Mouse (Mus musculus) neural tube, embryonic 14.5 days (tissue): Measurements from ENCODE around the gene Dlg1. TPM values are rescaled to one million over a fixed set of nuclear protein-coding genes. Genes with fewer than 3 reads are reported as not detected.

ENCODE experiments used
- ATAC-seq: fragments of 200-750 bp; cut with Nextera tagmentation; 2 replicates; pipeline ENCODE4 v1.8.0; 2017; ENCODE audit warnings: low read depth, mild to moderate bottlenecking, moderate TSS enrichment, moderate library complexity
- H3K27ac ChIP-seq: fragments of 300-500 bp; sonication (generic); 2 replicates; pipeline ENCODE4 v1.5.1; 2014; ENCODE audit warnings: low read depth, mild to moderate bottlenecking, control low read depth, low read length, moderate library complexity, mixed read lengths
- H3K27me3 ChIP-seq: fragments of 300-500 bp; sonication (generic); 2 replicates; pipeline ENCODE4 v1.6.1; 2014; ENCODE audit warnings: low read length; ENCODE audit not compliant: control insufficient read depth, insufficient read depth
- H3K36me3 ChIP-seq: fragments of 300-500 bp; sonication (generic); 2 replicates; pipeline ENCODE4 v1.6.1; 2014; ENCODE audit warnings: low read length, mixed read lengths; ENCODE audit not compliant: control insufficient read depth, insufficient read depth
- H3K4me1 ChIP-seq: fragments of 300-500 bp; sonication (generic); 2 replicates; pipeline ENCODE4 v1.6.1; 2014; ENCODE audit warnings: low read length; ENCODE audit not compliant: control insufficient read depth, insufficient read depth
- H3K4me2 ChIP-seq: fragments of 300-500 bp; sonication (generic); 2 replicates; pipeline ENCODE4 v1.6.1; 2014; ENCODE audit warnings: mild to moderate bottlenecking, low read depth, low read length, control low read depth
- H3K4me3 ChIP-seq: fragments of 300-500 bp; sonication (generic); 2 replicates; pipeline ENCODE4 v1.5.1; 2014; ENCODE audit warnings: low read depth, low read length, control low read depth, mixed read lengths
- H3K9ac ChIP-seq: fragments of 300-500 bp; sonication (generic); replicated peaks from 2 replicates; pipeline ENCODE4 v1.6.1; 2014; ENCODE audit warnings: low read depth, mild to moderate bottlenecking, control low read depth, low read length, mixed read lengths
- H3K9me3 ChIP-seq: fragments of 300-500 bp; sonication (generic); 2 replicates; pipeline ENCODE4 v1.6.1; 2016; ENCODE audit warnings: low read length; ENCODE audit not compliant: control insufficient read depth
- WGBS: fragments of 180-500 bp; shearing (Covaris S2); extraction: QIAGEN DNeasy Blood & Tissue Kit; methylation state at CpG from one replicate; pipeline ENCODE4 v1.1.7; 2014; 5-methylcytosine and 5-hydroxymethylcytosine counted together
- polyA plus RNA-seq: library from polyadenylated mRNA; unstranded; fragments of >200 nt; fragmentation: Nextera tagmentation; extraction: Ambion mirVana; gene quantifications from 2 replicates; pipeline ENCODE4 v1.2.1, GENCODE M21; 2014

The Dlg1 gene
- polyA plus RNA-seq, 1 experiment from 2014 or later, result 16.7 TPM

DNA sequence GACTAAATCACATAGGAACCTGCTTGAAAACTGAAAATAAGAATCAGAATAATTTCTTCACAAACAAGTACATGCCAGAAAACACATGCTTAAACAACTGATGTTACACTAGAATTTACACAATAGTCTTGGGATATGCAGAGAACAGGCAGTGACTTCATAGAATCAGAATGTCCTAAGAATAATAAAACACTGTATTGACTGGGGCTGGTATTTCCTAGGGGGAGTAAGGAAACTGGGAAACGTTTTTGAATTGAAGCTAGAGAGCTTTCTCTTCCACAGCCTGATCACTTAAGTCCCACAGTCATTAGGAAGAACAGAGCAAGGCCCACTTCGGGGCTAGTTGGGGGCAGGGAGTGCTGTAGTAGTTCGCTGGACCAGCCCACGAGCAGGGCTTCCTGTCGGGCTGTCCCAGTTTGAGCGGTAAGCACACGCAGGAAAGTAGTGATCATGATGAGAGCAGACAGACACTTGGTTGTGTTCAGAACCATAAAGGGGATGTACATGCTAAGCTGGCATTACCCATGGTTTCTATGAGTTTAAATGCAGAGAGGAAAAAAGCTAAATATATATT, 170.9 kb downstream of the Dlg1 start:
- no peak overlapping the region for H3K9ac ChIP-seq
- no peak overlapping the region for H3K27ac ChIP-seq
- ATAC-seq, result no peak
- no peaks in the 10 kb centered on the region for H3K27me3 ChIP-seq
- H3K4me1 ChIP-seq, result no peaks in the 10 kb centered on the region
- 63% methylated on average over 7 of the region's 7 CpGs for WGBS
- 0 out of 2 replicates have a peak, but pooled peaks cover 4% of the 10 kb centered on the region for H3K36me3 ChIP-seq
- H3K4me2 ChIP-seq, result no peak overlapping the region
- no peak overlapping the region for H3K4me3 ChIP-seq
- no peaks in the 10 kb centered on the region for H3K9me3 ChIP-seq

DNA sequence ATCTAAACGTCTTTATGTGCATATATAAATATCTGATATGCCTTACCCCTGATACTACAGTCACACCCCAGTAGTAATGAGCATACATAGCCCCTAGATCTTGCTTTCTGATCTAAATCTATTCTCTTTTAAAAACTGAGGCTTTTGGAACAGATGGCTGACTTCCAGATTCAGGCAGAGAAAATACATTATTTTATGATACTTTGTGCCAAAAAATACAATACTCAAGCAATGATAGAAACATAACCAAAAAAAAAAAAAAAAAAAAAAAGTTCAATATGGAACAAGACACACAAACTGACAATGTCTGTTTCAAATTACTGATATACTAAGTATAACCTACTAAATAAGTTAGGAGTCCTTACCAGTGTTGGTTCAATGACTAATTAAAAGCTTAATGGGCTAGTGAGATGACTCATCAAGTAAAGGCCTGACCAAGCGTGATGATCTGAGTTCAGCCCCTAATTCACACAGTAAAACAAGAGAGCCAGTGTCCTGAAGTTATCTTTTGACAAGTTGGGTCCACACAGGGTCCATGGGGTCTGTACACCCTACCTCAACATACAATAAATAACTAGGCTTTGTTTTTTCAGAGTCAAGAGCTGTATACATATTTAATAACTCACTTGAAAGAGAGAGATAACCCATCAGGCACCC, 171.5 kb downstream of the Dlg1 start:
- Histone ChIP-seq H3K4me2 (no peak overlapping the region), H3K9ac (no peak overlapping the region), H3K36me3 (0 out of 2 replicates have a peak, but pooled peaks cover 4% of the 10 kb centered on the region), H3K4me1 (no peaks in the 10 kb centered on the region), H3K27me3 (no peaks in the 10 kb centered on the region), H3K4me3 (no peak overlapping the region), H3K27ac (no peak overlapping the region), H3K9me3 (no peaks in the 10 kb centered on the region)
- 80% methylated on average over 2 of the region's 2 CpGs for WGBS
- no peak for ATAC-seq

DNA sequence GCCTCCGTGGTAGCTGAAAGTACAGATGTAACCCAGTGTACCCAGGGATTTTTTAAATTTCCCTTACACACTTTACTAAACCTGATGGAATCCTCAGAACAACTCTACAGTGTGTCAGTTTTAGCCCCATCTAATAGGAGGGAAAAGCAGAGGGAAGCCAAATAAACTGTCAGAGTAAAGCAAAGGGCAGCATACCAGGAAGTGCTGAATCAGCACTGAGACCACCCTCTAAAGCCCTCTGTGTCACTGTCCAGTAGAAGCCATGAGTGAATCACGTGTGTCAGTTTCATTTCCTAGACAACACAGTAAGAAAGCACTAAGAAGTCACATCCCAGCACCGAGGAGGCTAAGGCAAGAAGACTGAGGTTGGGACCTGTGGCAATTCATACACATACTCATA, 174.1 kb downstream of the Dlg1 start:
- H3K27me3 ChIP-seq, result no peaks in the 10 kb centered on the region
- 0 out of 2 replicates have a peak, but pooled peaks cover 7% of the 10 kb centered on the region for H3K36me3 ChIP-seq
- H3K4me3 ChIP-seq, result no peak overlapping the region
- H3K27ac ChIP-seq, result no peak overlapping the region
- no peak overlapping the region for H3K4me2 ChIP-seq
- H3K9ac ChIP-seq, result no peak overlapping the region
- H3K4me1 ChIP-seq, result no peaks in the 10 kb centered on the region
- ATAC-seq, result no peak
- H3K9me3 ChIP-seq, result no peaks in the 10 kb centered on the region
- WGBS, result 87% methylated on average over 3 of the region's 3 CpGs

DNA sequence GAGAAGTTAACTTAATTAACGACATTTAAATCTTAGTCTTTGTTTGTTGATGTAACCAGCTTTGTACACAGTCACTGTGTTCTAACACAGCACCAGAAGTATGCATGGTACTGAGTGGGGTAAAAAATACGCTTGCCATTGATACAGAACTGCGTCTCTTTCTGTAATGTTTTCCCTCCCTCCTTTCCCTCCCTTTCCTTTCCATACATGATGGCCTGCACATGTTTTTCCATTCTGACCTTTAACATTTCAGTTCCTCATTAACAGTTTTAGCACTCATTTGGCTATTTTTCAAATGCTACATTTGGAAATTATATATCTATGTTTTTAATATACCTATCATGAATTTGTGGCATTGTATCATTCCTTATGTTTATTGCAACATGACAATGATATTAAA, 181.0 kb downstream of the Dlg1 start:
- 0 out of 2 replicates have a peak, but pooled peaks cover 4% of the 10 kb centered on the region for H3K4me1 ChIP-seq
- WGBS, result 88% methylated on average over 3 of the region's 3 CpGs
- H3K9me3 ChIP-seq, result no peaks in the 10 kb centered on the region
- 0 out of 2 replicates have a peak, but pooled peaks cover 4% of the 10 kb centered on the region for H3K36me3 ChIP-seq
- no peaks in the 10 kb centered on the region for H3K27me3 ChIP-seq
- H3K9ac ChIP-seq, result no peak overlapping the region
- H3K27ac ChIP-seq, result no peak overlapping the region
- ATAC-seq, result no peak
- no peak overlapping the region for H3K4me3 ChIP-seq
- H3K4me2 ChIP-seq, result no peak overlapping the region

DNA sequence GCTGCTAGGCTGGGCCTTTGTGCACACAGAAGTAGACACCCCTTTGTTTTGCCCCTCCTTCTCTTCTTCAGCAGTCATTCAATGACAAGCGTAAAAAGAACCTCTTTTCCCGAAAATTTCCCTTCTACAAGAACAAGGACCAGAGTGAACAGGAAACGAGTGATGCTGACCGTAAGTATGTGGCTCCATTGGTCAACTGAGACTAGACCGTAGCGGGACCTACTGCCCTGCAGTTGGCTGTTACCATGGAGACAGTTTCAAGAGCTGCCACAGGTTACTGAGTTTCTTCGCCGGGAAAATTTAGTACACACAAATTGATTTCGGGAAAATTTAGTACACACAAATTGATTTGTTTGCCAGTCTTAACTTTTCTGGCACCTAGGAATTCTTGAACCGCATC, 183.5 kb downstream of the Dlg1 start:
- H3K27ac ChIP-seq, result no peak overlapping the region
- no peak for ATAC-seq
- 0 out of 2 replicates have a peak, but pooled peaks cover 4% of the 10 kb centered on the region for H3K4me1 ChIP-seq
- H3K4me3 ChIP-seq, result no peak overlapping the region
- no peaks in the 10 kb centered on the region for H3K27me3 ChIP-seq
- H3K9ac ChIP-seq, result no peak overlapping the region
- no peak overlapping the region for H3K4me2 ChIP-seq
- no peaks in the 10 kb centered on the region for H3K36me3 ChIP-seq
- no peaks in the 10 kb centered on the region for H3K9me3 ChIP-seq
- 47% methylated on average over 10 of the region's 10 CpGs for WGBS

DNA sequence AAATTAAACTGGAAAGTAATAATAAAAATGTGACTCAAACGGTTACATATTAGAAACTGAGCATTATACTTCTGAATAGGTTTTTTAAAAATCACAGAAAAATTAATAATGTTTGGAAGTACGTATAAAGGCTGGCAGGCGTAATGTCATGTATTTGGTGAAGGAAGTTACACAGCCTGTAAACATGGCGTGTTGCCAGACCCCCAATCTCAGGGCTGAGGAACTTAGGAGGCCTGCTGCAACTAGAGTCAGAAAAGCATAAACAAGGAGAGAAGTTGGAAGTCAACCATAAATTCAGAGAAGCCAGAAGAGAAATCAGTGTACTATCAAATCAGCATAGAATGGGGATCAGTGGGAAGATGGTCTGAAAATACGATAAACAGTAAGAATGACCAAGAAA, 200.7 kb downstream of the Dlg1 start:
- no peaks in the 10 kb centered on the region for H3K27me3 ChIP-seq
- no peak overlapping the region for H3K4me2 ChIP-seq
- no peak for ATAC-seq
- no peaks in the 10 kb centered on the region for H3K4me1 ChIP-seq
- H3K9ac ChIP-seq, result no peak overlapping the region
- no peak overlapping the region for H3K27ac ChIP-seq
- H3K9me3 ChIP-seq, result no peaks in the 10 kb centered on the region
- H3K4me3 ChIP-seq, result no peak overlapping the region
- peaks cover 3% of the 10 kb centered on the region; the same call in 1 of the 2 replicates for H3K36me3 ChIP-seq
- WGBS, result 94% methylated on average over 5 of the region's 5 CpGs

DNA sequence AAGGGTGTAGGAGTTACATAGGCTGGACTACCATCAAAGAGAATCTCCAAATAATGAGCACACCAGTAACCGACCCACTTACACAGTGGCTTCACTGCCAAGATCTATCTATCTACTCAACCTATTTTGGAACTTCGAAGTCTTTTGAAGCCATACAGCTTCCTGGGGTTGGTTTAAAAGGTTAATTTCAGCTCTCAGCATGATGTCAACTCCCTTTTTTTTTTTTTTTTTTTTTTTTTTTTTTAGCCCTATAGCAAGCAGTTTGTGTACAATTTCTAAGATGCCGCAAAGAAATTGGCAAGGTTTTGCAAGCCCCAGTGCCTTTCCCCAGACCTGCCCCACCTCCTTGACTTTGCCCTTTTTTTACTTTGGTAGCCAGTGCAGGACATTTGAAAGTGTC, 202.0 kb downstream of the Dlg1 start:
- no peak overlapping the region for H3K4me3 ChIP-seq
- H3K27me3 ChIP-seq, result no peaks in the 10 kb centered on the region
- H3K9ac ChIP-seq, result no peak overlapping the region
- no peaks in the 10 kb centered on the region for H3K9me3 ChIP-seq
- H3K4me2 ChIP-seq, result no peak overlapping the region
- no peak for ATAC-seq
- 67% methylated on average over 3 of the region's 3 CpGs for WGBS
- no peak overlapping the region for H3K27ac ChIP-seq
- peaks cover 3% of the 10 kb centered on the region; the same call in 1 of the 2 replicates for H3K36me3 ChIP-seq
- no peaks in the 10 kb centered on the region for H3K4me1 ChIP-seq

DNA sequence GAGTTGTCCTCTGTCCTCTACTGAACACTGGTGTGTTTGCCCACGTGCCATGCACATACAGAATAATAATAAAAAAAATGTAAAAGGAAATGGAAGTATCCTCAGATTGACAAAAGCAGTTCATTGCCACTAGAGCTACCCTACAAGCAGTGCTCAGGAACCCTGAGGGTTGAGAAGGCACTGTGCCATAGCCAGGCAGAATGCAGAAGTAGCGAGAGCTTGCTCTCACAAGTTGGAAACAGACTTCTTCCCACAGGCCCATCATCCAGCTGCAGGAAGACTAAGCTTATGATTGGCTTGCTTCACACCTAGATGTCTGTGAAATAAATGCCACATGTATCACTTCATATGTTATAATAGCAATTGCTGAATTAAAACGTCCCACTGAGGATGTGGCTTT, 203.7 kb downstream of the Dlg1 start:
- Histone ChIP-seq H3K4me3 (no peak overlapping the region), H3K27me3 (no peaks in the 10 kb centered on the region), H3K27ac (no peak overlapping the region), H3K9me3 (no peaks in the 10 kb centered on the region), H3K9ac (no peak overlapping the region), H3K4me2 (no peak overlapping the region), H3K36me3 (peaks cover 3% of the 10 kb centered on the region; the same call in 1 of the 2 replicates), H3K4me1 (no peaks in the 10 kb centered on the region)
- ATAC-seq, result no peak
- WGBS, result 98% methylated on average over 3 of the region's 3 CpGs

DNA sequence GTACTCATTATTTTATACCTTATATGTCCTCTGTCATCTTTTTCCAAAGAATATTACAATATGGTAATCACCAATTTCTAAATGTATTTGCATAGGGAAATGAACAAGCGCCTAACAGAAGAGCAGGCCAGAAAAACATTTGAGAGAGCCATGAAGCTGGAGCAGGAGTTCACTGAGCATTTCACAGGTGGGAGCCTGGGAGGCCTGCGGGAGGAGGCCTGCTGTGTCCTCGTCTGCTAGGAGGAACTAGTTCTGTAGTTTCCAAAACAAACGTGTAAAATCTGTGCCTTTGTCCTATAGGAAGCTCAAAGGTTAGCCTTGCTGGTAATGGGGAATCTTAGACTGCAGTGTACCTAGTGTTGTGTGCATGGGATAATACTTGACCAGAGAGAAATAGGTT, 204.5 kb downstream of the Dlg1 start:
- H3K27me3 ChIP-seq, result no peaks in the 10 kb centered on the region
- no peak for ATAC-seq
- H3K36me3 ChIP-seq, result peaks cover 3% of the 10 kb centered on the region; the same call in 1 of the 2 replicates

More for the DNA sequence above, 204.5 kb downstream of the Dlg1 start:
- Histone ChIP-seq H3K4me3 (no peak overlapping the region), H3K4me2 (no peak overlapping the region), H3K27ac (no peak overlapping the region), H3K9me3 (no peaks in the 10 kb centered on the region), H3K4me1 (no peaks in the 10 kb centered on the region), H3K9ac (no peak overlapping the region)
- WGBS, result 81% methylated on average over 4 of the region's 4 CpGs
